Mouse (Mus musculus) neural tube, embryonic 15.5 days (tissue): ENCODE results near the gene Gm45062. TPM values are rescaled to one million over a fixed set of nuclear protein-coding genes. Genes with fewer than 3 reads are reported as not detected.
"Not testable (repeated sequence)": the region's sequence is repeated elsewhere in the genome, so short reads cannot be mapped to it uniquely, and the experiment has no call there.

ENCODE experiments used
- ATAC-seq: fragments of 200-750 bp; cut with Nextera tagmentation; 2 replicates; pipeline ENCODE4 v1.8.0; 2017; ENCODE audit warnings: mild to moderate bottlenecking, moderate TSS enrichment, moderate library complexity; ENCODE audit not compliant: low FRiP score
- H3K27ac ChIP-seq: fragments of 300-500 bp; sonication (generic); replicated peaks from 2 replicates; pipeline ENCODE4 v1.5.1; 2015; ENCODE audit warnings: mild to moderate bottlenecking, inconsistent platforms
- H3K27me3 ChIP-seq: fragments of 300-500 bp; sonication (generic); replicated peaks from 2 replicates; pipeline ENCODE4 v1.6.1; 2015; ENCODE audit warnings: inconsistent platforms
- H3K36me3 ChIP-seq: fragments of 300-500 bp; sonication (generic); 2 replicates; pipeline ENCODE4 v1.6.1; 2015; ENCODE audit warnings: inconsistent platforms
- H3K4me1 ChIP-seq: fragments of 300-500 bp; sonication (generic); 2 replicates; pipeline ENCODE4 v1.6.1; 2015; ENCODE audit warnings: inconsistent platforms
- H3K4me2 ChIP-seq: fragments of 300-500 bp; sonication (generic); 2 replicates; pipeline ENCODE4 v1.6.1; 2015; ENCODE audit warnings: inconsistent platforms, mild to moderate bottlenecking, moderate library complexity
- H3K4me3 ChIP-seq: fragments of 300-500 bp; sonication (generic); replicated peaks from 2 replicates; pipeline ENCODE4 v1.5.1; 2015; ENCODE audit warnings: mild to moderate bottlenecking, inconsistent platforms
- H3K9ac ChIP-seq: fragments of 300-500 bp; sonication (generic); replicated peaks from 2 replicates; pipeline ENCODE4 v1.6.1; 2015; ENCODE audit warnings: mild to moderate bottlenecking, inconsistent platforms
- H3K9me3 ChIP-seq: fragments of 300-500 bp; sonication (generic); replicated peaks from 2 replicates; pipeline ENCODE4 v1.6.1; 2016; ENCODE audit warnings: inconsistent platforms
- WGBS: fragments of 180-500 bp; shearing (Covaris S2); methylation state at CpG from one replicate; pipeline ENCODE4 v1.1.7; 2015; ENCODE audit warnings: mixed read lengths; 5-methylcytosine and 5-hydroxymethylcytosine counted together
- polyA plus RNA-seq: library from polyadenylated mRNA; unstranded; fragments of >200 nt; fragmentation: Nextera tagmentation; extraction: Ambion mirVana; gene quantifications from 2 replicates; pipeline ENCODE4 v1.2.1, GENCODE M21; 2015

Gene Gm45062
- polyA plus RNA-seq, 1 experiment from 2014 or later: 9.4 TPM

GRCm38 (mm10) chr6:8319591-8319990 is 60.3 kb downstream of the Gm45062 start:
- H3K9ac ChIP-seq: no peak overlapping the region
- H3K36me3 ChIP-seq: no peaks in the 10 kb centered on the region
- no peak for ATAC-seq
- no peaks in the 10 kb centered on the region for H3K27me3 ChIP-seq
- no peaks in the 10 kb centered on the region for H3K9me3 ChIP-seq
- H3K27ac ChIP-seq: no peak overlapping the region
- H3K4me2 ChIP-seq: no peak overlapping the region
- H3K4me1 ChIP-seq: no peaks in the 10 kb centered on the region
- H3K4me3 ChIP-seq: no peak overlapping the region
- WGBS: 95% methylated on average over 2 of the region's 2 CpGs

GRCm38 (mm10) chr6:8331496-8331895 is 72.2 kb downstream of the Gm45062 start:
- not testable (repeated sequence) for ATAC-seq, H3K9ac ChIP-seq

GRCm38 (mm10) chr6:8333380-8333779 is 74.1 kb downstream of the Gm45062 start:
- H3K27me3 ChIP-seq: no peaks in the 10 kb centered on the region
- H3K27ac ChIP-seq: no peak overlapping the region
- H3K4me1 ChIP-seq: no peaks in the 10 kb centered on the region
- H3K9ac ChIP-seq: no peak overlapping the region
- ATAC-seq: no peak
- H3K4me3 ChIP-seq: no peak overlapping the region
- 89% methylated on average over 1 of the region's 1 CpGs for WGBS
- H3K36me3 ChIP-seq: no peaks in the 10 kb centered on the region
- H3K4me2 ChIP-seq: no peak overlapping the region
- no peaks in the 10 kb centered on the region for H3K9me3 ChIP-seq

More at GRCm38 (mm10) chr6:8331496-8331895, 72.2 kb downstream of the Gm45062 start:
- 97% methylated on average over 3 of the region's 3 CpGs for whole genome bisulfite sequencing
- not testable (repeated sequence) for H3K27ac ChIP-seq, H3K9me3 ChIP-seq, H3K4me1 ChIP-seq, H3K4me3 ChIP-seq, H3K36me3 ChIP-seq, H3K4me2 ChIP-seq, H3K27me3 ChIP-seq

- 84% methylated on average over 9 of the region's 9 CpGs for WGBS
- Histone ChIP-seq H3K36me3 (no peaks in the 10 kb centered on the region), H3K4me1 (no peaks in the 10 kb centered on the region), H3K27me3 (no peaks in the 10 kb centered on the region), H3K4me3 (no peak overlapping the region), H3K9me3 (no peaks in the 10 kb centered on the region), H3K27ac (no peak overlapping the region), H3K9ac (no peak overlapping the region), H3K4me2 (no peak overlapping the region)
- no peak for ATAC-seq
Observed at GRCm38 (mm10) chr6:8336487-8337390, 77.5 kb downstream of the Gm45062 start.

GRCm38 (mm10) chr6:8339453-8339852 is 80.2 kb downstream of the Gm45062 start:
- Histone ChIP-seq H3K9me3 (no peaks in the 10 kb centered on the region), H3K27me3 (no peaks in the 10 kb centered on the region), H3K9ac (no peak overlapping the region), H3K4me1 (no peaks in the 10 kb centered on the region), H3K4me3 (no peak overlapping the region), H3K36me3 (no peaks in the 10 kb centered on the region), H3K27ac (no peak overlapping the region), H3K4me2 (no peak overlapping the region)
- no peak for ATAC-seq
- WGBS: 88% methylated on average over 6 of the region's 6 CpGs

- no peak for ATAC-seq
- Histone ChIP-seq H3K27me3 (no peaks in the 10 kb centered on the region), H3K4me3 (no peak overlapping the region), H3K4me1 (no peaks in the 10 kb centered on the region), H3K9ac (no peak overlapping the region), H3K36me3 (no peaks in the 10 kb centered on the region), H3K9me3 (no peaks in the 10 kb centered on the region), H3K27ac (no peak overlapping the region), H3K4me2 (no peak overlapping the region)
- WGBS: 93% methylated on average over 4 of the region's 4 CpGs
Observed at GRCm38 (mm10) chr6:8343271-8343670, 84.0 kb downstream of the Gm45062 start.

GRCm38 (mm10) chr6:8345219-8345856 is 86.1 kb downstream of the Gm45062 start:
- H3K27me3 ChIP-seq: no peaks in the 10 kb centered on the region
- no peak overlapping the region for H3K9ac ChIP-seq
- ATAC-seq: no peak
- H3K4me2 ChIP-seq: no peak overlapping the region
- H3K9me3 ChIP-seq: no peaks in the 10 kb centered on the region
- no peak overlapping the region for H3K4me3 ChIP-seq
- H3K36me3 ChIP-seq: no peaks in the 10 kb centered on the region
- no peaks in the 10 kb centered on the region for H3K4me1 ChIP-seq
- no peak overlapping the region for H3K27ac ChIP-seq
- 76% methylated on average over 5 of the region's 5 CpGs for WGBS

- Histone ChIP-seq H3K4me1 (peaks cover 8% of the 10 kb centered on the region), H3K9me3 (no peaks in the 10 kb centered on the region), H3K4me2 (no peak overlapping the region), H3K4me3 (no peak overlapping the region), H3K27ac (no peak overlapping the region), H3K9ac (no peak overlapping the region), H3K27me3 (no peaks in the 10 kb centered on the region), H3K36me3 (no peaks in the 10 kb centered on the region)
- ATAC-seq: no peak
- WGBS: 97% methylated on average over 2 of the region's 2 CpGs
Observed at GRCm38 (mm10) chr6:8347154-8347553, 87.9 kb downstream of the Gm45062 start.

GRCm38 (mm10) chr6:8348344-8348743 is 89.1 kb downstream of the Gm45062 start:
- no peak for ATAC-seq
- Histone ChIP-seq H3K36me3 (no peaks in the 10 kb centered on the region), H3K4me2 (no peak overlapping the region), H3K27me3 (no peaks in the 10 kb centered on the region), H3K4me1 (peaks cover 19% of the 10 kb centered on the region), H3K9me3 (no peaks in the 10 kb centered on the region), H3K4me3 (no peak overlapping the region), H3K27ac (no peak overlapping the region), H3K9ac (no peak overlapping the region)
- WGBS: 82% methylated on average over 1 of the region's 1 CpGs

- no peak for ATAC-seq
- Histone ChIP-seq H3K4me1 (peaks cover 27% of the 10 kb centered on the region), H3K27ac (no peak overlapping the region), H3K9me3 (no peaks in the 10 kb centered on the region), H3K9ac (no peak overlapping the region), H3K4me2 (no peak overlapping the region), H3K4me3 (no peak overlapping the region), H3K36me3 (no peaks in the 10 kb centered on the region), H3K27me3 (no peaks in the 10 kb centered on the region)
- WGBS: 81% methylated on average over 2 of the region's 2 CpGs
Observed at GRCm38 (mm10) chr6:8349060-8349670, 89.9 kb downstream of the Gm45062 start.

- Histone ChIP-seq H3K27me3 (no peaks in the 10 kb centered on the region), H3K9ac (no peak overlapping the region), H3K36me3 (no peaks in the 10 kb centered on the region), H3K4me2 (no peak overlapping the region), H3K9me3 (no peaks in the 10 kb centered on the region), H3K4me1 (peaks cover 27% of the 10 kb centered on the region), H3K27ac (no peak overlapping the region), H3K4me3 (no peak overlapping the region)
- WGBS: 66% methylated on average over 2 of the region's 2 CpGs
- no peak for ATAC-seq
Observed at GRCm38 (mm10) chr6:8351507-8351906, 92.3 kb downstream of the Gm45062 start.
